Mouse (Mus musculus) embryo, embryonic 10.5 days (tissue): ENCODE measurements at regions not wholly inside any gene's neighbourhood (a gene's known extent, or its start where the extent isn't known, plus 50 kb on each side); places are given as distances from the start of the nearest gene placed in this dataset.

ENCODE experiments used
- DNase-seq: peaks from one replicate; pipeline ENCODE4 v3.0.0-alpha.2; 2015; ENCODE audit warnings: low spot score

DNA sequence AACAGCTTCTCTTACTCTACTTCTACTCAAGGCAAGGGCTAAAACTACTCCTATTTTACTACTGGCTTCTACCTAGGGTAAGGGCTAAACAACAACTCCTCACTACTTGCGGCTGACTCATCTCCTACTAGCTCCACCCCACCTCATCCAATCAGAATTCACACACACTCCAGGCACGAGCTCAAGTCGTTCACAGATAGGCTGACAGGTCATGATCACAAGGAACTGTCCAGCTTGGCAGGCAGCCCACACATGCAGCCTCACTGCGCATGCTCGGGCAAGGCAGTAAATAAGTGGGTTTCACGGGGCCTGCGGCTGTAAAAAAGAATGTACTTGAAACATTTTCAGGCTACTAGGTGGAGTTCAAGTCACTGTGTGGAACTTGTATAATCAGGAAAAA lies 197.6 kb downstream of the Ccdc50 start:
- DNase-seq = peak; percentile 3

DNA sequence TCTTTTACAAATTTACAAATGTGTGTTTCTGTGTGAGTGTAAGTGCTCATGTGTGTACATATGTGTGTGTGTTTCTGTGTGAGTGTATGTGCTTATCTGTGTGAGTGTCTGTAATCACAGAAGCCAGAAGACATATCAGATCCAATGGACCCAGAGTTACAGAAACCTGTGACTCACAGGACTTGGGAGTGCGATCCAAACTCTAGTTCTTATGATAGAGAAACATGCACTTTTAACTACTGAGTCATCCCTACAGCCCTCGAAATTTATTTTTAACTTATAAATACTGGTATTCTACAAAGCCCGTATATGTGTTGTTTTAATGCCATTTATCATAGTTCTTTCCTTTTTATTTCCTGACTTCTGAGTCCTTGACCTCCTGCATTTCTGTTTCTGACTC lies 220.7 kb downstream of the Ccdc50 start:
- DNase-seq = no peak

DNA sequence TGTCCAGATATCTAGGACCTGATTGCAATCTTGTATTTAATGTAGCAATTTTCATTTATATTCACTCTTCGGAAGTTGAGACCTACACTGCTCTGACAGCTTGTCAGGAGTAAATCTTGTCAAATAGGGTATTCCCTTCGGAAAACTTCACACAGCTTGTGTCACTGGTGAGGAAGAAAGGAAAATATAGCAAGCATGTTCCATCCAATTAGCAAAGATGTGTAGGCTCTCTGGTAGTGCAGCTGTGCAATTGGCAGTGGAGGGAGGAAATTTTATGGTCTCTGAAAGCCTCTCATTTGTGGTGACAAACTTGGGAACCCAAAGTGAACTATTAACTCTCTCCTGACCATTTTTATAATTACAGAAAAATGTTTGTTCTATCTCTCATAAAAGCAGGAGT lies 252.6 kb downstream of the Ccdc50 start:
- no peak for DNase-seq

DNA sequence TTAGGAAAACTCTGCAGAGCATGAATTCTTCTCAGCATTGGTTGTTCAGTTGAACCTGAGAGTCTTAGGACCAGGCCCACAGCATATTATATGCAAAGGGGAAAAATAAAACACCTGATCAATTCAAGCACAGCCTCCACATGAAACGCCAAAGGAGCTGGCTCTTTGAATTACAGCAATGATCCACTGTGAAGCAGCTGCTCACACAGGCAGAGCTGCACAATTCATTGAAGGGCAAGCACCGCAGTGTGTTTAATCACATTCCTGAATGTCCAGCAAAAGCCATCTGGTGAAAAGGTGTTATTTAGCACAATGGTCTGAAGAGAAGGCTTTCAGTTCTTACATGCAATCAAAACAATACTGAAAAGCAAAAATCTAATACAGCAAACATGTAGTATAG lies 289.6 kb downstream of the Ccdc50 start:
- peak; percentile 5 for DNase-seq

DNA sequence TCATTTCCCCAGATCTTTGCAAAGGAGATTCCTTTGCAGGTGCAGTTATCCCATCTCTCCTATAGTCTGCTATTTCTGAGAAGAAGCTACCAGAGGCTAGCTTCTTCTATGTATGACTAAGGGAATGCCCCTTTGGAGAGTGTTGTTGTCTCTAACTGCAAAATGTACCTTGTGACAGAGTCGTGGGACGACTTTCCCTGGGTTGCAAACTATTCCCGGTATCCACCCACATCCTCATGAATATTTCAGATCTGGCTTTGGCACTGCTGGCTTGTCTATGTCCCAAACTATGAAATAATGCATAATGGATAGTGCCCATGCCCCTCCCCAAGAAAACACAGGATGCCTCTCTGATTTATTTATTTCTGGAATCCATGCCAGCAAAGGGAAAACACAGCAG lies 294.3 kb downstream of the Ccdc50 start:
- DNase-seq = no peak

DNA sequence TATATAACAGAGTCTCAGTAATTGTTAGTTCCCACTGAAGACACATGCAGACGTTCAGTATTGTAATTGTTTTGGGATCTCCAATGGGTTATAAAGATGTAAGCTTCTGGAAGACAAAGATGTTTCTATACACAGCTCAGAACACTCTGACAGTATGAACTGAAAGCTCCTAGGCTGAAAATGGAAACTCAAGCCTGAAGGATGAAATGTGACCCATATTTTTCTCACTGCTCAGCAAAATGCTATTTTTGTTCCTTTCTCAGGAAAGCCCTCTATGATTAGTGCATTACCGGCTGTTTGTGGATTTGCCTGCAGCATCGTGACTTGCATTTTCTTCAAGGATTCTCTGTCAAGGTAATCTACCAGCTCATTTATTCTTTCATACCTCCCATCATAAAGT lies 295.2 kb downstream of the Ccdc50 start:
- no peak for DNase-seq

DNA sequence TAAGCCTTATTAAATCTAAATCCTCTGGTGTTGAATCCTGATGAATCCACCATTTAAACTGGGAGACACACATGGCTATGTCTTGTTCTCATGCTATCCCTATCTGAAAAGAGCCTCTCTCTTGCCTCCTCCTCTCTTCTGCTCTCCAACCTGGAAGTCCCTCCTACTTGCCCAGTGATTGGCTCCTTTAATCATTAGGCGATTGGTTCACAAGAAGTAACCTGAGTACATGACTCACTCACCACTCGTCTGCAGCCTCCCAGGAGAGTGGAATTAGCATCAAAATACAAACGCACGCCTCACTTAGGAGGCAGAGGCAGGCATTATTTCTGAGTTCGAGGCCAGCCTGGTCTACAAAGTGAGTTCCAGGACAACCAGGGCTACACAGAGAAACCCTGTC lies 321.3 kb downstream of the Ccdc50 start:
- no peak for DNase-seq

DNA sequence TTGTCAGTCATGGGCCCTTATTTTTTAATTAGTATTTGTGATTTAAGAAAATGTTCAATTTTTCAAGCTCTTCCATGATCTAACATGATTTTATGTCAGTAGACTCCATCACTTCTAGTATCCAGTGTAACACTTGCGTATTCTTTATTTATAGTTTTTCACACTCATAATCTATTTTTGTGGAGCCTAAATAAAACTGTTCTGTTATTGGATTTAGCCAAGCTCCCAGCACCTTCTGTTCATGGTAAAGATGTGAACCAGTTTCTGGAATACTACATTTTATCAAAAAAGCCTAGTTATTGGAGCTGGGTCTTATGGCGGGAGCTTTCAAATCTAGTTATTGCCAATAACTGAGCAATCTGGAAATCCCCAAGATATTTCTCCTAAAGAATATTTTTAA lies 334.8 kb downstream of the Ccdc50 start:
- no peak for DNase-seq
